ENCODE assay signal across 20 mouse cellular contexts in the genomic region with DNA sequence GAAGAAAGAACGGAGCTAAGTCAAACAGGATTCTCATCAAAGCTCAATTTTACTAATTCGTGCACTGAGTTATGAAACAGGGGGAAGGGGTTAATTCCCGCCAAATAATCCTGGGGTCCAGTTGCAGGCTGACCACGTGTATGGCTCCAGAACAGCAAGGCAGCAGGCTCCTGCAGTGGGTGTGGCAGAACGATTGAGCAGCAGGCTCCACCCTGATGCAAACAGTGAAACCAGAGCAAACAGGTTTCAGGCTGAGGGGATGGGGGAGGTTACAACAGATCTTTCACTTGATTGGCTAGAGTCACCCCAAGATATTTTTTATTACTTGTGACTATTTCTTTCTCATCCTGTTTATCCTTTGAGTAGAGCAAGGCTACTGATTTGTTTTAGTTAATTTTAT. TPM values are rescaled to one million over a fixed set of nuclear protein-coding genes. Genes with fewer than 3 reads are reported as not detected.
DNase-seq lines count a peak whose midpoint lies in the region; TF ChIP-seq lines count a peak whose summit lies in the region.
"Had no signal": no experiment of that assay in that cellular context is flagged by ENCODE, and none has a peak within 500 bp of the region (broad histone marks: within the 10 kb centered on the region; RNA-seq: fewer than 3 reads in every experiment).

No protein-coding gene starts in this region.

- H3K9ac ChIP-seq in ES-E14 (ENCODE audit: insufficient read depth, low read depth, low read length, poor library complexity, severe bottlenecking) = no peak overlapping the region
- H3K9ac ChIP-seq: embryonic facial prominence, embryonic 12.5 days; forebrain, embryonic 13.5 days; forebrain, embryonic 15.5 days; forebrain, postnatal 0 days had no signal

- no peaks in the 10 kb centered on the region for H3K4me1 ChIP-seq in ES-E14 (ENCODE audit: control insufficient read depth in 2 of 2, insufficient read depth in 2 of 2, low read length in 2 of 2, poor library complexity in 1 of 2)
- H3K4me1 ChIP-seq: embryonic facial prominence, embryonic 10.5 days; embryonic facial prominence, embryonic 12.5 days; forebrain, embryonic 13.5 days; forebrain, embryonic 15.5 days had no signal

- H3K36me3 ChIP-seq in ES-E14 (ENCODE audit: control insufficient read depth, insufficient read depth, low read length, poor library complexity, severe bottlenecking) = no peaks in the 10 kb centered on the region
- H3K36me3 ChIP-seq: embryonic facial prominence, embryonic 10.5 days; embryonic facial prominence, embryonic 12.5 days; forebrain, embryonic 15.5 days had no signal

- H3K4me3 ChIP-seq in ES-E14 (ENCODE audit: insufficient read depth in 1 of 2, low read depth in 1 of 2, low read length in 2 of 2, poor library complexity in 1 of 2, severe bottlenecking in 1 of 2) = no peak overlapping the region
- H3K4me3 ChIP-seq: embryonic facial prominence, embryonic 10.5 days; embryonic facial prominence, embryonic 12.5 days; forebrain, embryonic 13.5 days; forebrain, embryonic 15.5 days had no signal

- DNase-seq in lung, postnatal 36 days = peak; percentile 1
- DNase-seq in lung, adult 18-20 months = no peak
- peak; percentile 25 for DNase-seq in ES-E14 (ENCODE audit: low read depth, low spot score)
- DNase-seq in ZHBTc4 (ENCODE audit: low read depth, low spot score) = peak; percentile 60
- DNase-seq in urinary bladder, adult 18-20 months (ENCODE audit: low spot score in 2 of 2) = no peak
- no peak for DNase-seq in spleen, adult 18-20 months
- DNase-seq: adrenal gland, adult 2 months; adrenal gland, postnatal 10 days; adrenal gland, postnatal 25 days; B cell, adult 2 months; cerebellum, adult 11-12 months; cerebellum, adult 2 months; cerebellum, adult 9-10 months; cerebellum, postnatal 10 days; cerebellum, postnatal 25 days; forebrain, postnatal 0 days had no signal

- in situ Hi-C loops in ES-E14 (cut with MboI; ENCODE audit: low sequenced_read_pairs in 2 of 2, unreplicated experiment in 2 of 2) = no loop called here

- 0 out of 2 replicates have a peak, but pooled peaks cover 2% of the 10 kb centered on the region for H3K9me3 ChIP-seq in ES-E14 (ENCODE audit: control insufficient read depth, insufficient read depth, low read depth, low read length)
- H3K9me3 ChIP-seq: embryonic facial prominence, embryonic 10.5 days; embryonic facial prominence, embryonic 12.5 days; forebrain, embryonic 13.5 days; forebrain, embryonic 15.5 days had no signal

- no peak overlapping the region for H3K27ac ChIP-seq in ES-E14 (ENCODE audit: insufficient read depth, low read depth, low read length, poor library complexity, severe bottlenecking)
- H3K27ac ChIP-seq: embryonic facial prominence, embryonic 10.5 days; embryonic facial prominence, embryonic 12.5 days; forebrain, embryonic 13.5 days; forebrain, embryonic 15.5 days had no signal

TF ChIP-seq in ES-E14, 5 proteins besides CTCF, POLR2A, EP300 and RAD21:
- TF ChIP-seq ZC3H11A (IDR thresholded peaks at IDR 0.05; ENCODE audit: borderline replicate concordance, low read depth, low read length) (no peak), ZNF384 (IDR thresholded peaks at IDR 0.05; ENCODE audit: low read depth, low read length) (no peak), HCFC1 (IDR thresholded peaks at IDR 0.05; ENCODE audit: borderline replicate concordance, insufficient read depth, low read length) (no peak), MAFK (IDR thresholded peaks at IDR 0.05; ENCODE audit: insufficient read depth, low read depth, low read length) (no peak), CHD2 (IDR thresholded peaks at IDR 0.05; ENCODE audit: low read depth, low read length) (no peak)

RNA-seq across cellular contexts. Expression of gene Psme4, which starts 48.1 kb away (rescaled TPM):
- 64.0 and 91.2 TPM in 2 replicates for total RNA-seq in ES-E14 (2012; rRNA removed)

Comparison
In these comparisons a context has a peak if more than half of its experiments do, and no peak if none do; other contexts are left out.
1. DNase-seq: peak in lung, postnatal 36 days (single experiment), ES-E14 (single experiment) and ZHBTc4 (single experiment); none in lung, adult 18-20 months (0 of 2), urinary bladder, adult 18-20 months (0 of 2) and spleen, adult 18-20 months (0 of 2).